Mouse (Mus musculus): ENCODE measurements around the gene Tbc1d7. TPM values are rescaled to one million over a fixed set of nuclear protein-coding genes. Genes with fewer than 3 reads are reported as not detected.

The Tbc1d7 gene
- polyA plus RNA-seq, 1 experiment from 2014 or later: 58.0 TPM

DNA sequence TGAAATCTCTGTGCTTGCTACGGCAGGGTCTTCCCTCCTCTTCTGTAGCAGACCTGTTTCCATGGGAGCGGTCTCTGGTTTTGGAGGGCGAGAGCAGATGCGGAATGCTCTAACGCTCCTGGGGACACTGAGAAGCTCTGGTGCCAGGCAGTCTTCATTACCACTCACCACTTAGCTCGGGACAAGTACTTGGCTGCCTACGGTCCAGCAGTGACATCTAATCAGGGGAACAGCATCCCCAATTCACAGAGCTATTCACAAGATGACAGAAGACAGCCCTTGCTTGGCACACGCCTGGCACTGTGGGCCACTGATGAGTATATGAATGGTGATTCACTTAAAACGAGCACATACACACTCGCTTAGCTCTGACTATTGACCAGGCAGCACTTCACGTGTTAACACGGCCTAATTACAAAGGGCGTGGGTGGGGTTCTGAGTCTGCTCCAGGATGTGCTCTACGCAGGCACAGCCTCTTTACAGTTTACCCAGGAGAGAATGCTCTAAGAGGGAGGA, 19.2 kb downstream of the Tbc1d7 start:
- Histone ChIP-seq H3K9ac (replicated peaks; ENCODE audit: low read length) (no peak overlapping the region), H3K27ac (ENCODE audit: low read length) (no peak overlapping the region), H3K4me2 (replicated peaks; ENCODE audit: low read depth, low read length) (no peak overlapping the region), H3K4me3 (ENCODE audit: low read length) (no peak overlapping the region), H3K4me1 (ENCODE audit: insufficient read depth, low read length) (peaks cover 6% of the 10 kb centered on the region), H3K36me3 (ENCODE audit: insufficient read depth, low read length) (peaks cover 14% of the 10 kb centered on the region), H3K9me3 (ENCODE audit: low read length) (no peaks in the 10 kb centered on the region), H3K27me3 (ENCODE audit: insufficient read depth, low read length) (no peaks in the 10 kb centered on the region)
- WGBS: 90% methylated on average over 14 of the region's 14 CpGs
- ATAC-seq (ENCODE audit: low FRiP score, low TSS enrichment): no peak

DNA sequence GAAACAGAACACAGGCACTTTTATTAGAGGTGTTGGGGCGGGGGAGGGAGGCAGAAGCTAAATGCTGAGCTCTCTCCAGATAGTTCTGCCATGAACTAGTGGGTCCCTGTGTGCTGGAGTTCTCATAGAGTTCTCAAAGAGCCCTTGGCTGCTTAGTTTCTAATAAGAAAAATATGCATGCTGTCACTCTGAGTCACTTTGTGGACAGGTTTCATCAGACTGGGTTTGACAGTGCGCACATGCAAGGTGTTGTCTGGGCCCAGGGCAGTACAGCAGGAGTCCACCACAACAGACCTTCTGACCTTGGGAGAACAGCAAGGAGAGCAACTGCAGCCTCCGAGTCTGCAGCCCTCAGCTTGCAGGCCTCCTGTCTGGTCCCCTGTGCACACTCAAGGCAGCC, 21.6 kb downstream of the Tbc1d7 start:
- Histone ChIP-seq H3K4me2 (replicated peaks; ENCODE audit: low read depth, low read length) (no peak overlapping the region), H3K9ac (replicated peaks; ENCODE audit: low read length) (no peak overlapping the region), H3K27me3 (ENCODE audit: insufficient read depth, low read length) (no peaks in the 10 kb centered on the region), H3K27ac (ENCODE audit: low read length) (no peak overlapping the region), H3K4me3 (ENCODE audit: low read length) (no peak overlapping the region), H3K36me3 (ENCODE audit: insufficient read depth, low read length) (peaks cover 14% of the 10 kb centered on the region), H3K9me3 (ENCODE audit: low read length) (no peaks in the 10 kb centered on the region), H3K4me1 (ENCODE audit: insufficient read depth, low read length) (peaks cover 21% of the 10 kb centered on the region)
- no peak for ATAC-seq (ENCODE audit: low FRiP score, low TSS enrichment)
- WGBS: 70% methylated on average over 3 of the region's 3 CpGs

DNA sequence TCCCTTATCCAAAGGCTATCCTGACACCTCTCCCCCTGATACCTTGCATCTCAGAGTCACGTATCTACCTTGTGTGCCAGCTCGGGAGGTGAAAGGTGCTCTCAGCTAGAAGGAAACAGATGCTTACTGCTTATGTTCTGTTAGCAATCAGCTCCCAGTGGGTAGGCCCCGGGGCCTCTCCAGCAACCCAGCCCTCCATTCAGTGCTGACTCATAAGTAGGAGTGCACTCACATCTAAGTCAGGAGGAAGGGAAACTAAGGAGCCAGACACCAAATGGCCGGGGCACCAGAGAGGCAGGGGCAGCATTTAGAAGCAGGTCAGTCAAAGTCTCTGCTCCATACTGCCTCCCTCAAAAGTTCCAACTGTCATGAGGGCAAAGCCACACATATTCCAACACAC, 22.6 kb downstream of the Tbc1d7 start:
- Histone ChIP-seq H3K27ac (ENCODE audit: low read length) (no peak overlapping the region), H3K4me3 (ENCODE audit: low read length) (no peak overlapping the region), H3K36me3 (ENCODE audit: insufficient read depth, low read length) (peaks cover 8% of the 10 kb centered on the region; the same call in 1 of the 2 replicates), H3K4me2 (replicated peaks; ENCODE audit: low read depth, low read length) (no peak overlapping the region), H3K9me3 (ENCODE audit: low read length) (no peaks in the 10 kb centered on the region), H3K27me3 (ENCODE audit: insufficient read depth, low read length) (no peaks in the 10 kb centered on the region), H3K4me1 (ENCODE audit: insufficient read depth, low read length) (peaks cover 26% of the 10 kb centered on the region), H3K9ac (replicated peaks; ENCODE audit: low read length) (no peak overlapping the region)
- no peak for ATAC-seq (ENCODE audit: low FRiP score, low TSS enrichment)
- 52% methylated on average over 4 of the region's 4 CpGs for WGBS

DNA sequence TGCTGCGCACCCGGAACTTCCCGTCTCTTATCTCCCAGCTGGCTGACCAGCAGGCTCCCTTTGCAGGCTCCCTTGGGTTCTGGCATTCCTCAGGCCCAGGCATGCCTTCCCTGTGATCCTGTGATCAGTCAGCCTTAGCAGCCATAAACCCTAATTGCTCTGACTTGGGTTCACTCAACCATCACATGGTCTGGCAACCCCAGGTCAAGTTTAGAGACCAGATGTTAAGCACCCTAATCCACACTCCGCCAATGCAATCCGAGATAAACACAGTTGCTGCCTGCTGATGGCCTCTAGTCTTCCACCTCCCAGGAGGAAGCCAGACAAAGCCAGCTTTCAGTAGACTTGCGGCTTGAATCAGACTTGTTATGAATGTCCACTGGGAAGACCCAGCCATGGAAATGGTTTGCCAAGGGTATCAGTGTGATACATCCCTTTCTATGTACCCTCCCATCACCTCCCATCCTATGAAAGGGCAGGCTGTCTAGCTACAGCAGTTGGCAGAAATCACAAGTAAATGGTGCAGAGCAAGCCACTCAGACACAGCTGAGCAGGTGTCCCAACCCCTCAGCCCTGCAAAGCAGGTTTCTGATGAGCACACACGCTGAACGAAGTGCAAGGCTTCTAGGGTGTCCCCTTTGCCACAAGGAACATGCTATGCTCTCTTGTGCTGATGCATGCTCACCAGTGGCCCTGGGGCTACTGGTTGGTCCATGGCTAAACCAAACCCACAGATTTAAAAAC, 24.6 kb downstream of the Tbc1d7 start:
- peak overlapping the region; percentile 71 for H3K27ac ChIP-seq (ENCODE audit: low read length)
- H3K4me3 ChIP-seq (ENCODE audit: low read length): no peak overlapping the region
- H3K9ac ChIP-seq (replicated peaks; ENCODE audit: low read length): no peak overlapping the region
- H3K36me3 ChIP-seq (ENCODE audit: insufficient read depth, low read length): peaks cover 2% of the 10 kb centered on the region; the same call in 1 of the 2 replicates
- WGBS: 27% methylated on average over 8 of the region's 8 CpGs
- peaks cover 26% of the 10 kb centered on the region for H3K4me1 ChIP-seq (ENCODE audit: insufficient read depth, low read length)
- no peaks in the 10 kb centered on the region for H3K27me3 ChIP-seq (ENCODE audit: insufficient read depth, low read length)
- no peaks in the 10 kb centered on the region for H3K9me3 ChIP-seq (ENCODE audit: low read length)
- no peak overlapping the region for H3K4me2 ChIP-seq (replicated peaks; ENCODE audit: low read depth, low read length)
- ATAC-seq (ENCODE audit: low FRiP score, low TSS enrichment): peak; percentile 93

DNA sequence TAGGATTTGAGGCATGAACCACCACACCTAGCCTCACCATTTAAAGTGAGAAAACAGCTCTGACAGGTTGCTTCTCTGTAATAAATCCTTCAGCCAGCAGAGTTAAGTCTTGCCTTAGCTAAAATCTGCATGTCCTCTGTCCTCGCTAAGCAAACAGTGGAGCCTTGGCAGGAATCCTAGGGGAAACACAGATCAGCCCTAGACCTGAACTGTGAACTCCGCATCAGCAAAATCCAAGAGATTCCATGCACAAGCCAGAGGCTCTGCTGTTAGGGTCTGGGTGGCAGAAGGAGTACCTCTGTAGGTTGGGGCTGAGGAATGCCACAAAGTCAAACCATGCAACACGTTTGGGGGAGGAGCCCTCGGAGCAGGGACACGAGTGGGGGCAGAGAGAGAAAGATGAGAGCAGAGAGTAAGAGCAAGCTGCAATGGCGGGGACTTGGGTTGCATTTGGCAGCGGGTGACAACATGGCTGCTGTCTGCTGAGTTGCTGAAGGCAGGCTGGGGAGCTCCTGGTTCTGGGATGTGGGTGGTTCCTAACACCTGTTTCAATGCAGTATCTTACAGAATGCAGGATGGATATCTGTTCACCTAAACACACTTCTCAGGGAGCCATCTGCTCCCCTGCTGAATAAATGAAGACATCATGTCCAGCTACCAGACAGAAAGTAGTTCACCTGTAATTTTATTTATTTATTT, 26.4 kb downstream of the Tbc1d7 start:
- Histone ChIP-seq H3K27me3 (ENCODE audit: insufficient read depth, low read length) (no peaks in the 10 kb centered on the region), H3K4me2 (replicated peaks; ENCODE audit: low read depth, low read length) (no peak overlapping the region), H3K9me3 (ENCODE audit: low read length) (no peaks in the 10 kb centered on the region), H3K36me3 (ENCODE audit: insufficient read depth, low read length) (no peaks in the 10 kb centered on the region), H3K4me3 (ENCODE audit: low read length) (no peak overlapping the region), H3K9ac (replicated peaks; ENCODE audit: low read length) (no peak overlapping the region), H3K4me1 (ENCODE audit: insufficient read depth, low read length) (peaks cover 26% of the 10 kb centered on the region), H3K27ac (ENCODE audit: low read length) (no peak overlapping the region)
- no peak for ATAC-seq (ENCODE audit: low FRiP score, low TSS enrichment)
- 55% methylated on average over 7 of the region's 7 CpGs for WGBS

DNA sequence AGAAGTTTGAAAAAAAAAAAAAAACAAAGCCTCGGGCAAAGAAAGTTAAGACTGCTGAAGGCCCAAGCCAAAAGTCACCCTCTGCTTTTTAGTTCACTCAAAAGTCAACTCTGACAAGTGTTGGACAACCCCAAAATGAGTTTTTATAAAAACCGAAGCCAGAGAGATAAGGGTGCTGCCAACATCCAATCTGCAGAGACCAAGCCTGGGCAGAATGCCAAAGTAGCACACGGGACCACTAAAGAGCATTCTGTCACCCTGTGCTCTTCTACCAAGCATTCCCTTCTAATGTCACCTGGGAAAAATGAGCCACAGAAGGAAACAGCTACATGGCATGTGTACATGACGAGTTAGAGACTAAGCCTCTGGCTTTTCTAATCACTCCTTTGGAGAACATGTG, 36.8 kb downstream of the Tbc1d7 start:
- Histone ChIP-seq H3K36me3 (ENCODE audit: insufficient read depth, low read length) (peaks cover 9% of the 10 kb centered on the region; the same call in 1 of the 2 replicates), H3K4me3 (ENCODE audit: low read length) (no peak overlapping the region), H3K9me3 (ENCODE audit: low read length) (no peaks in the 10 kb centered on the region), H3K4me2 (replicated peaks; ENCODE audit: low read depth, low read length) (no peak overlapping the region), H3K4me1 (ENCODE audit: insufficient read depth, low read length) (peaks cover 32% of the 10 kb centered on the region), H3K9ac (replicated peaks; ENCODE audit: low read length) (no peak overlapping the region), H3K27ac (ENCODE audit: low read length) (no peak overlapping the region), H3K27me3 (ENCODE audit: insufficient read depth, low read length) (no peaks in the 10 kb centered on the region)
- 54% methylated on average over 4 of the region's 4 CpGs for WGBS
- no peak for ATAC-seq (ENCODE audit: low FRiP score, low TSS enrichment)

DNA sequence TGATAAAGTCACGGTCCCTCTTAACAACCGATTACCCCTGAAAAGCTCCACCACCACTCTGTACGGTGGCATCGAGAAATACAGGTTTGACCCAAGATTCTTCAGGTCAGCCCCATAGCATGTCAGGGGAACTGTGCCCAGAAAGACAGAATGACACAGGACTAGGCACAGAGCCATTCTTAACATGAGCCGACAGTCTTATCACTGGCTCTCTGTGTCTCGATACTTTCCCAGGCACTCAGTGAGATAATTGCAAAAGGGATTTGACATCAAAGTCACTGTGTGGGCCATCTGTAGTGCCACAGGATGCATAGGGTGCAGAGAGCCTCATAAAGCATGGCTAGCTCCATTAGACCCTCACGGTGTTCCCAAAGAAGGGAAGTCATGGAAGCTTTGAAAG, 37.9 kb downstream of the Tbc1d7 start:
- Histone ChIP-seq H3K27ac (ENCODE audit: low read length) (no peak overlapping the region), H3K36me3 (ENCODE audit: insufficient read depth, low read length) (peaks cover 9% of the 10 kb centered on the region; the same call in 1 of the 2 replicates), H3K9me3 (ENCODE audit: low read length) (no peaks in the 10 kb centered on the region), H3K4me2 (replicated peaks; ENCODE audit: low read depth, low read length) (no peak overlapping the region), H3K4me3 (ENCODE audit: low read length) (no peak overlapping the region), H3K4me1 (ENCODE audit: insufficient read depth, low read length) (peaks cover 32% of the 10 kb centered on the region), H3K27me3 (ENCODE audit: insufficient read depth, low read length) (no peaks in the 10 kb centered on the region), H3K9ac (replicated peaks; ENCODE audit: low read length) (no peak overlapping the region)
- WGBS: 78% methylated on average over 7 of the region's 7 CpGs
- ATAC-seq (ENCODE audit: low FRiP score, low TSS enrichment): no peak

DNA sequence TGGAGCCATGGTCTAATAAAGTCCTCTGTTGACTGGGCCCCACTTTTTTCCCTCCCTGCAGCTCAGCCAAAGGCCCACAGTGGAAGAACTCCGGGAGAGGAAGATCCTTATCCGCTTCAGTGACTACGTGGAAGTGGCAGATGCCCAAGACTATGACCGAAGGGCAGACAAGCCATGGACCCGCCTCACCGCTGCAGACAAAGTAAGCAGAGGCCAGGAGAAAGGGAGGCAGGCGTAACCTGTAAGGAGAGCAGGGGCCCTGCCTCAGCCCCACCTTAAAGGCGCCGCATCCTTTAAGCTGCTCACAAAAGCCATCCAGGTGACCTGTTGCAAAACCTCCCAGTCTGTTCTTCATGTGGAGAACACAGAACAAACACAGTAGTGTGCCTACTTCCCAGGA, 38.4 kb downstream of the Tbc1d7 start:
- Histone ChIP-seq H3K4me1 (ENCODE audit: insufficient read depth, low read length) (peaks cover 32% of the 10 kb centered on the region), H3K9me3 (ENCODE audit: low read length) (no peaks in the 10 kb centered on the region), H3K4me3 (ENCODE audit: low read length) (no peak overlapping the region), H3K27me3 (ENCODE audit: insufficient read depth, low read length) (no peaks in the 10 kb centered on the region), H3K4me2 (replicated peaks; ENCODE audit: low read depth, low read length) (no peak overlapping the region), H3K27ac (ENCODE audit: low read length) (peak overlapping the region; percentile 35), H3K9ac (replicated peaks; ENCODE audit: low read length) (no peak overlapping the region), H3K36me3 (ENCODE audit: insufficient read depth, low read length) (peaks cover 9% of the 10 kb centered on the region; the same call in 1 of the 2 replicates)
- WGBS: 46% methylated on average over 9 of the region's 9 CpGs
- peak; percentile 55; the same call in 1 of the 2 replicates for ATAC-seq (ENCODE audit: low FRiP score, low TSS enrichment)

DNA sequence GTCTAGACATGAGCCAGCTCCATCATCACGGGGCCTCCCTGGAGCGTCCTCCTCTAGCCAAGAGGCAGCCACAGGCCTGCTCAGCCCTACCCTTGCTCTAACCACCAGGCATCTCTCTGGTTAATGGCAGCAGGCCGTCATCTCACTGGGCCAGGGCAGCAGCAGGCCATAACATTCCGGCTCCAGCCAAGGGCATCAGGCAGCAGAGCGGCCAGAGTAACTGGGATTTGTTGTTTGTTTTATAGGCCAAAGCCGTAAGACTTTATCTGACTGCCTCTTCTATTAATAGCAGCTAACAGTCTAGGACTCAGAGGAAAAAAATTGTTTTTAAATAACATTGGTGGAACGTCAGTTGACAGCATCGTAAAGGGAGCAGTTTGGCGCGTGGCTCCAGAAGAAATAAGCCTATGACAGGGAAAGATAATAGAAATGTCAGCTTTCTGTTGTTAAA, 39.5 kb downstream of the Tbc1d7 start:
- peak; percentile 74 for ATAC-seq (ENCODE audit: low FRiP score, low TSS enrichment)
- no peaks in the 10 kb centered on the region for H3K9me3 ChIP-seq (ENCODE audit: low read length)
- 28% methylated on average over 10 of the region's 10 CpGs for WGBS
- H3K4me1 ChIP-seq (ENCODE audit: insufficient read depth, low read length): peaks cover 32% of the 10 kb centered on the region
- peak overlapping the region; percentile 84 for H3K27ac ChIP-seq (ENCODE audit: low read length)
- H3K27me3 ChIP-seq (ENCODE audit: insufficient read depth, low read length): no peaks in the 10 kb centered on the region
- H3K36me3 ChIP-seq (ENCODE audit: insufficient read depth, low read length): peaks cover 9% of the 10 kb centered on the region; the same call in 1 of the 2 replicates
- H3K4me2 ChIP-seq (replicated peaks; ENCODE audit: low read depth, low read length): no peak overlapping the region
- no peak overlapping the region for H3K9ac ChIP-seq (replicated peaks; ENCODE audit: low read length)
- H3K4me3 ChIP-seq (ENCODE audit: low read length): no peak overlapping the region

DNA sequence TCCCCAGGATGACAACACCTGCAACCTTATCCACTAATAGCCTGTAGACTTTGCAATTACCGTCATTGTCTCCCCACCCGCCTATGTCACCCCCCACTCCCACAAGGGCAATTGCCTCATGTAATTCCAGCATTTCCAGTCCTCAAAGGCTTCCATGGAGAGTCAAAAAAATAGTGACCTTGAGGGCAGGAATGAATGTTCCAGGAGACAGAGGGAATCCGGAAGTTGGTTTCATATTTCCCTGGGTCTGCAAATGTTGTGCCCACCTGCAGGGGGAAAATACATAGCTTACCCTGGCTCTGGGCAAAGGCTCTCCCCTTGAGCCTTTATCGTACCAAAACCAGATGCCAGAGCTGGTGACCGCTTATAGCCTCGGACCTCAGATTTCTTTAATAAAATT, 41.1 kb downstream of the Tbc1d7 start:
- H3K9me3 ChIP-seq (ENCODE audit: low read length): no peaks in the 10 kb centered on the region
- no peaks in the 10 kb centered on the region for H3K27me3 ChIP-seq (ENCODE audit: insufficient read depth, low read length)
- no peak for ATAC-seq (ENCODE audit: low FRiP score, low TSS enrichment)
- no peak overlapping the region for H3K9ac ChIP-seq (replicated peaks; ENCODE audit: low read length)
- H3K4me2 ChIP-seq (replicated peaks; ENCODE audit: low read depth, low read length): no peak overlapping the region
- H3K27ac ChIP-seq (ENCODE audit: low read length): no peak overlapping the region
- no peaks in the 10 kb centered on the region for H3K36me3 ChIP-seq (ENCODE audit: insufficient read depth, low read length)
- peaks cover 34% of the 10 kb centered on the region for H3K4me1 ChIP-seq (ENCODE audit: insufficient read depth, low read length)
- 48% methylated on average over 6 of the region's 6 CpGs for WGBS
- no peak overlapping the region for H3K4me3 ChIP-seq (ENCODE audit: low read length)
